Mouse (Mus musculus) heart, embryonic 15.5 days (tissue): ENCODE results near the gene Slc6a4. TPM values are rescaled to one million over a fixed set of nuclear protein-coding genes. Genes with fewer than 3 reads are reported as not detected.
A peak's percentile ranks its signal among the peaks of the same experiment; 100 is the strongest.

Experiments
- ATAC-seq: fragments of 200-750 bp; cut with Nextera tagmentation; replicated peaks from 2 replicates; pipeline ENCODE4 v1.8.0; 2017; ENCODE audit warnings: low read depth, moderate TSS enrichment; ENCODE audit not compliant: insufficient number of reproducible peaks, insufficient read depth, low FRiP score
- H3K27ac ChIP-seq: fragments of 300-500 bp; sonication (generic); 2 replicates; pipeline ENCODE4 v1.5.1; 2015; ENCODE audit warnings: mild to moderate bottlenecking, inconsistent platforms
- H3K27me3 ChIP-seq: fragments of 300-500 bp; sonication (generic); 2 replicates; pipeline ENCODE4 v1.6.1; 2015; ENCODE audit warnings: inconsistent platforms
- H3K36me3 ChIP-seq: fragments of 300-500 bp; sonication (generic); 2 replicates; pipeline ENCODE4 v1.6.1; 2015; ENCODE audit warnings: mild to moderate bottlenecking, inconsistent platforms
- H3K4me1 ChIP-seq: fragments of 300-500 bp; sonication (generic); replicated peaks from 2 replicates; pipeline ENCODE4 v1.6.1; 2015; ENCODE audit warnings: inconsistent platforms
- H3K4me2 ChIP-seq: fragments of 300-500 bp; sonication (generic); 2 replicates; pipeline ENCODE4 v1.6.1; 2015; ENCODE audit warnings: inconsistent platforms, mild to moderate bottlenecking, moderate library complexity
- H3K4me3 ChIP-seq: fragments of 300-500 bp; sonication (generic); 2 replicates; pipeline ENCODE4 v1.5.1; 2015; ENCODE audit warnings: mild to moderate bottlenecking, inconsistent platforms
- H3K9ac ChIP-seq: fragments of 300-500 bp; sonication (generic); 2 replicates; pipeline ENCODE4 v1.6.1; 2015; ENCODE audit warnings: mild to moderate bottlenecking, inconsistent platforms
- H3K9me3 ChIP-seq: fragments of 300-500 bp; sonication (generic); replicated peaks from 2 replicates; pipeline ENCODE4 v1.6.1; 2016; ENCODE audit warnings: inconsistent platforms
- WGBS: fragments of 180-500 bp; shearing (Covaris S2); methylation state at CpG from one replicate; pipeline ENCODE4 v1.1.7; 2015; ENCODE audit warnings: mixed read lengths; 5-methylcytosine and 5-hydroxymethylcytosine counted together
- polyA plus RNA-seq: library from polyadenylated mRNA; unstranded; fragments of >200 nt; fragmentation: Nextera tagmentation; extraction: Ambion mirVana; gene quantifications from 2 replicates; pipeline ENCODE4 v1.2.1, GENCODE M21; 2015

The Slc6a4 gene
- 0.94 and 1.0 TPM in 2 replicates for polyA plus RNA-seq

DNA sequence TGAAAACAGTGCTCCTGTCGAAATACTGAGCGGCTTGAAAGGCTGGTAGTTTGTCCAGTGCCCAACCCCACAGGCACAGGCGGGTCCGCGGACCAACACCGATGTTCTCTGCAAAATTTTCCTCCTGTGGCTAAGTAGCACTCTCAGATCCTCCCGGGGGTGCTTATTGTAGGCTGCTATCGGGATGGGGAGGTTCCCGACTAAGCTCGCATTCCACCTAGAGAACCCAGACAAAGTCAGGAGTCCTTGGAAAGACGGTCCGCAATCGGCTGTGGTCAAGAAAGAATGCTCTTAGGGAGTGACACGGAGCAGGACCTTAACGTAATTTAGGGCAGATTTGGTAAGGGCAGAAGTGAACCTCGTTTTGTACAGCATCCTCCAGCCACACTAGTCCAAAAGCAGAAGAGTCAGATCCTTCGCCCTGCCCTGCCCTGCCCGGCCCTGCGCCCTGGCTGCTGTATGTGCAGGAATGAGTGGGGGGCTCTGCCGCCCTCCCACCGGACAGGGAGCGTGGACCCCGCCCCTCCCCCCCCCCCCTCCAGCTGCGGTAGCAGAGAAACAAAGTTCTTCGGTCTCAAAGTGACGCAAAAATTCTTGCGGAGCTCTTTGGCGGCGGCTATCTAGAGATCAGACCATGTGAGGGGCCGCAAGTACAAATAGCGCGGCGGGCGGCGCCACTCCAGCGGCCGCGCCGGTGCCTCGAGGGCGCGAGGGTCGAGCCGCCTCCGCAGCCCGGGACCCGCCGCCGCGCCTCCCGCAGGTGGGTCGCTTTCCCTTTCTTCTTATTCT is at the start of gene Slc6a4:
TSS of gene Slc6a4 (plus strand) at position 688 of the 789 bp plus-strand sequence.
- H3K36me3 ChIP-seq = no peaks in the 10 kb centered on the region
- no peaks in the 10 kb centered on the region for H3K9me3 ChIP-seq
- no peak within 1 kb of the TSS for H3K27ac ChIP-seq
- peaks cover 17% of the 10 kb centered on the region for H3K4me1 ChIP-seq
- peak within 1 kb of the TSS; percentile 34 for H3K9ac ChIP-seq
- WGBS = under 1% methylated on average over 49 of the region's 52 CpGs
- H3K4me2 ChIP-seq = peak within 1 kb of the TSS; percentile 91
- peak within 1 kb of the TSS; percentile 57 for H3K4me3 ChIP-seq
- ATAC-seq = no peak
- H3K27me3 ChIP-seq = peaks cover 70% of the 10 kb centered on the region

DNA sequence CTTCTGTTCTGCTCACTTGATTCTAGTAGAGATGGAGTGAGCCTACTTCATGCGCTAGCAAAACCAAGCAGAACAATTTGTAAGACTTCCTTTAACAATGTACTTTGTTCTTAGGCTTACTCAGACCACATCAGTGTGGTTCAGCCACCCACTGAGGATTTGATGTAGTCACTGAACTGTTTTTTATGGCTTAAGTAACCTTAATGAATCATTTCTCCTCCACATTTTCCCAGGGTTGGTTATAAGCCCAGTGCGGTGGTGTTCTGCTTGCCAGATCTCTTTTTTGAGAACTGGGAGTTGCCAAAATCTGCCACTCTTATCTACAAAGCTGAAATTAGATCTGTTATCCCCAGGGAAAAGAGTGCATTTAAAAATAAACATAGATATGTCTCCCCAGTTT is 44.9 kb upstream of the Slc6a4 start:
- Histone ChIP-seq H3K4me2 (no peak overlapping the region), H3K27ac (peak overlapping the region; percentile 18), H3K4me3 (no peak overlapping the region), H3K9me3 (no peaks in the 10 kb centered on the region), H3K9ac (no peak overlapping the region), H3K36me3 (peaks cover 61% of the 10 kb centered on the region), H3K4me1 (peaks cover 2% of the 10 kb centered on the region; the same call in 1 of the 2 replicates), H3K27me3 (no peaks in the 10 kb centered on the region)
- ATAC-seq = peak; percentile 31; the same call in 1 of the 2 replicates
- 64% methylated on average over 2 of the region's 2 CpGs for WGBS

DNA sequence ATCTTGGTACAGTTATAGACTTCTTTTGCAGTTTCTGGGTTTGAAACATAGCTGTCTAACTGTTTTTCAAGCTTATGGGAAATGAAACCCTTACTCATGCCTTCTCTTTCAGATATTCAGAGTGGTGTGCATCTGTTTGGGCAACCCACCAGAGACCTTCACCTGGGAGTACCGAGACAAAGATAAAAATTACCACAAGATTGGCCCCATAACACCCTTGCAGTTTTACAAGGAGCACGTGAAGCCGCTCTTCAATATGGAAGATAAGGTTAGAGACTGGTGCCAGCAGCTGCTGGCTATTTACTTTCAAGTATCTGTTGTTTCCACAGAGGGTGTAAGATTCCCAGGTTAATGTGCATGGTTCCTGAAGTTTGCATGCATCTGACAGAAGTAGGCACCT is 32.7 kb upstream of the Slc6a4 start:
- Histone ChIP-seq H3K9me3 (no peaks in the 10 kb centered on the region), H3K36me3 (peaks cover 78% of the 10 kb centered on the region), H3K9ac (no peak overlapping the region), H3K4me1 (peaks cover 4% of the 10 kb centered on the region; the same call in 1 of the 2 replicates), H3K4me2 (no peak overlapping the region), H3K27me3 (no peaks in the 10 kb centered on the region), H3K4me3 (no peak overlapping the region), H3K27ac (no peak overlapping the region)
- no peak for ATAC-seq
- WGBS = 83% methylated on average over 3 of the region's 3 CpGs

DNA sequence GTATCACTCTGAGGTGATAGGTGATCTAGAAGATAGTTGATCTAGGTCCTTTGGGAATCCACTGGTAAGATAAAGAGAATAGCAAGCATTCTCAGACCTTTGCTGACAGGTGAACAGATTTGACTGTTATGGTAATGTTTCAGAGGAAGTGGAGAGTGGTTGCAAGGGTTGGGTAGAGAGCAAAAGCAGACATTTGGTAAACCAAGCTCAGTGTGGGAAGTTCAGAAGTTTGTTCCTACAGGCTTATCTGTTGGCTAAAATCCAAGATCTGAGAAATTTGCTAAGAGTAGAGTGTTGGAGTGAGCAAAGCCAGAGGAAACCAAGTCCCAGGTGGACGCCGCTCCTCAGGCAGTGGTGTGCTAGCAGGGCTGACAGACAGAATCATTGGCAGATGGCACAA is 28.1 kb upstream of the Slc6a4 start:
- no peak for ATAC-seq
- 40% methylated on average over 2 of the region's 2 CpGs for WGBS
- no peaks in the 10 kb centered on the region for H3K9me3 ChIP-seq

DNA sequence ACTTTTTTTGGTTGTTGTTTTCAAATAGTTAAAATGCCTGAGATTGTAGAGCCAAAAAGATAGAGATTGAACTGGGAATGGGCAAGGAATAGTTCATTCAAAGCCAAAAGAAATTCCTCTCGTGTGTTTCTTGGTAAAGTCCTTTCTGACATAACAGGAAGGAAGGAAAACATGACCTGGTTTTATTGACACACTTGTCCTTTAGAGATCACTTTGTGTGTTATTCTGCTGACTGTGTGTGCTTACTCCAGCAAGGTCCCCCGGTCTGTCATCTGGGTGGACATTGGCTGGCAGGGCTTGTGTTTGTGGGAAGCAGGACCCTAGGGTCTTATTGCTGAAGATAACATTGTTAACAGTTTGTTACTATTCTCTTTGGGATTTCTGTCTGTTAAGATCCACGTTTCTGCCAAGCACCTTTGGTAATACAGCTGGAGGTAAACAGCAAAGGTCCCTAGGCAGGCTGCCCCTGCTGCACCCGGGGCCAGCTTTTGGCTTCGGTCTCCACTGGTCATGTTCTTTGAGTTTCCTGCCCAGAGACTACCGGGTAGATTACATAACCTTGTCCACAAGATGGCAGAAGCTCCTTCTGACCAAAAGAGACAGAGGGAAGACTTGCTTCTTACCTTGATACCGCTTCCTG is 23.6 kb upstream of the Slc6a4 start:
- Histone ChIP-seq H3K4me3 (no peak overlapping the region), H3K4me2 (no peak overlapping the region), H3K9ac (no peak overlapping the region), H3K9me3 (no peaks in the 10 kb centered on the region), H3K27ac (0 out of 2 replicates have a peak overlapping the region, but pooled peaks have one; percentile 25), H3K4me1 (peaks cover 4% of the 10 kb centered on the region; the same call in 1 of the 2 replicates), H3K36me3 (peaks cover 53% of the 10 kb centered on the region), H3K27me3 (no peaks in the 10 kb centered on the region)
- 80% methylated on average over 7 of the region's 7 CpGs for WGBS
- ATAC-seq = no peak

More for the DNA sequence above, 28.1 kb upstream of the Slc6a4 start:
- H3K4me1 ChIP-seq = peaks cover 4% of the 10 kb centered on the region; the same call in 1 of the 2 replicates
- no peak overlapping the region for H3K4me2 ChIP-seq
- H3K9ac ChIP-seq = no peak overlapping the region
- peaks cover 71% of the 10 kb centered on the region for H3K36me3 ChIP-seq
- no peak overlapping the region for H3K27ac ChIP-seq
- H3K4me3 ChIP-seq = no peak overlapping the region
- no peaks in the 10 kb centered on the region for H3K27me3 ChIP-seq

DNA sequence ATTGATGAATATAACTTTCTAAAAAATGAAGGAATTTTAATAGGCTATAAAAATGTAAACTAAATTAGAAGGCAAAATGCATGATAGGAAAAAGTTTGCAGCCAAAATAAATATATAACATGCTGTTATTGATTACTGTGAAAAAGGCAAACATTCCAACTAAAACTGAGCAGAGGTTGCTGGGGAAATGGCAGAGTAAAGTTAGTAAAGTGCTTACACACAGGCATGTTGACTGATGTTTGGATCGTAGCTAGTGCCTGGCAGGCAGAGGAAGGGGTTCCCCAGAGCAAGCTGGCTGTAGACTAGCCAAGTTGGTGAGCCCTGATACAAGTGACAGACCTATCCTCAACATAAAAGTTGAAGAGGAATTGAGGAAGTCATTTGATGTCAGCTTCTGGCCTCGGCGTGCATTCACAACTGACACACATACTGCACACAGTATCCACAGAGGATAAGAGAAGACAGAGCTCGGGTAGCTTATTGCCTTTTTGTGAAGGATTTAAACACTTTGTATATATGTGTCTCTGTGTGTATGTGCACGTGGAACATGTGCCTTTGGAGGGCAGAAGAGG is 16.7 kb upstream of the Slc6a4 start:
- Histone ChIP-seq H3K27me3 (no peaks in the 10 kb centered on the region), H3K27ac (no peak overlapping the region), H3K4me2 (no peak overlapping the region), H3K4me3 (no peak overlapping the region), H3K9ac (no peak overlapping the region), H3K9me3 (no peaks in the 10 kb centered on the region), H3K4me1 (peaks cover 7% of the 10 kb centered on the region; the same call in 1 of the 2 replicates), H3K36me3 (peaks cover 40% of the 10 kb centered on the region)
- WGBS = 83% methylated on average over 5 of the region's 5 CpGs
- no peak for ATAC-seq

DNA sequence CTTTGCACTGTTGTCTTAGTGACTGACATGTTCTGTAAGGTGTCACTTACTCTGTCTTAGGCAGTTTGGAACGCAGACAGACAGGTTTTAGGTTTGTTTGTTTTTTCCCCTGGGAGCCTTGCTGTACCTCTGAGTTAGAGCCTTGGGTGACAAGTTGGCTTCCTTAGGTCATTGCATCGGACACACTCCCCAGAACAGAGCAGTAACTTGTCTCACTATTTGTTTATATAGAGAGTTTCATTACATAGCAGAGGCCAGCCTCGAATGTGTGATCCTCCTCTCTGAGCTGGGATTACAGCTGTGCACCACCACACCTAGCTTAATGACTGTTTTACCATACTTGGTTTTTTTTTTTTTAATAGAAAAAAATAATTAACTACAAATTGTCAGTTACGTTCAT is 16.0 kb upstream of the Slc6a4 start:
- H3K27me3 ChIP-seq = no peaks in the 10 kb centered on the region
- 76% methylated on average over 4 of the region's 4 CpGs for WGBS
- H3K27ac ChIP-seq = no peak overlapping the region
- peaks cover 7% of the 10 kb centered on the region; the same call in 1 of the 2 replicates for H3K4me1 ChIP-seq
- no peak for ATAC-seq
- no peaks in the 10 kb centered on the region for H3K9me3 ChIP-seq
- no peak overlapping the region for H3K4me2 ChIP-seq
- peaks cover 46% of the 10 kb centered on the region for H3K36me3 ChIP-seq
- H3K9ac ChIP-seq = no peak overlapping the region
- H3K4me3 ChIP-seq = no peak overlapping the region

DNA sequence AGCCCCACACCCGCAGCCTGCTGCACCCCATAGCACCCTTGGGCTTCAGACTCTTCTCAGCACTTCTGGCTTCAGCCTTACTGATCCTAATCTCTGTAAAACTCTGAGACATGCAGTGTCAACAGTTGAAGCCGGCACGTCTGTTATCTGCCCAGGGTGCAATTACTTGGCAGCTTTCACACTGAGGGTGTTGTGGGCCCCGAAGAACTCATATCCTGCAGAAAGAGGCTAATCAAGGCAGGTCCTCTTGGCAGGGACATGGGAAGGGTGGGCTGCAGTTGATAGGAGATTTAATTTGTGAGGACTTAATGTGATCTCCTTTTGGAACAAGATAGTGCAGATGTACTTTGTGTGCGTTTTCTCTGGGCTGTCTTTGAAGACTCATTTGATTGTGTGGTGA is 14.8 kb upstream of the Slc6a4 start:
- no peak overlapping the region for H3K4me2 ChIP-seq
- no peaks in the 10 kb centered on the region for H3K27me3 ChIP-seq
- H3K9me3 ChIP-seq = no peaks in the 10 kb centered on the region
- H3K4me3 ChIP-seq = no peak overlapping the region
- 39% methylated on average over 5 of the region's 5 CpGs for WGBS
- H3K4me1 ChIP-seq = peaks cover 7% of the 10 kb centered on the region; the same call in 1 of the 2 replicates
- ATAC-seq = no peak
- H3K9ac ChIP-seq = no peak overlapping the region
- H3K27ac ChIP-seq = no peak overlapping the region
- peaks cover 43% of the 10 kb centered on the region for H3K36me3 ChIP-seq

DNA sequence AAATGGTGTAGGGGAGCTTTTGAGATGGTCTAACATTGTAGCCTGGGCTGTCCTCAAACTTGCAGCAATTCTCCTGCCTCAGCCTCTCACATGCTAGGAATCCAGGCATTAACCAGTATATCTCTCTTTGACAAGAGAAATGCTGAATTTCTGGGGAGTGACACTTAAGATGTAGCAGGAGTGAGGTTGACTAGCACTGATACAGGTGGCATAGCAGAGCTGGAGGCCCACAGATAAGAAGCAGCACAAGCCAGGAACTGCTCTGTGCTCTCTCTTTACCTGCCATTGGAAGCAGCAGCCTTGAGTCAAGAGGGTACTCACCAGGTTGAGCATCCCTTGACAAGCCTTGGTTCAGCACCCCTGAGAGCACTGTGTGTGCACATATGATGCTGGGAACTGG is 14.2 kb upstream of the Slc6a4 start:
- Histone ChIP-seq H3K9me3 (no peaks in the 10 kb centered on the region), H3K4me3 (no peak overlapping the region), H3K4me2 (no peak overlapping the region), H3K27ac (no peak overlapping the region), H3K27me3 (no peaks in the 10 kb centered on the region), H3K4me1 (peaks cover 7% of the 10 kb centered on the region; the same call in 1 of the 2 replicates), H3K9ac (no peak overlapping the region), H3K36me3 (peaks cover 40% of the 10 kb centered on the region; the same call in 1 of the 2 replicates)
- no peak for ATAC-seq

DNA sequence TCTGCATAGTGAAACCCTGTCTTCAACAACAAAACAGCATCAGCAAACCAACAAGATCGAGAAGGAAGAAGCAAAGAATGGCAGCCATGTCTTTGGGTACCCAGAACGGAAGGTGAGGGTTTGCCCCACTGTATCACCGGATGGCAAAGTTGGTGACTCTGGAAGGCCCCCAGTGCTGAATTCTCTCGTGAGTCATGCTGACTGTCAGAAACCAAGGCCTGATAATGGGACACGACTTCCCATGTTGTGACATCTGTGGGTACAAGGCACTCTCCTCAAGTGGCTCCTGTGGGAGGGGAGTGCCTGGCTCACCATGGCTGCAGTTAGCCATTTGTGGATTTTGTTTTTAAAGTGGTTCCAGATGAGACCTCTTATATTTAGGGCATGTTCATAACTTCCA is 7.6 kb upstream of the Slc6a4 start:
- H3K4me2 ChIP-seq = no peak overlapping the region
- no peaks in the 10 kb centered on the region for H3K4me1 ChIP-seq
- peaks cover 20% of the 10 kb centered on the region; the same call in 1 of the 2 replicates for H3K36me3 ChIP-seq
- no peaks in the 10 kb centered on the region for H3K9me3 ChIP-seq
- H3K9ac ChIP-seq = no peak overlapping the region
- peaks cover 11% of the 10 kb centered on the region for H3K27me3 ChIP-seq
- 60% methylated on average over 5 of the region's 5 CpGs for WGBS
- H3K4me3 ChIP-seq = no peak overlapping the region
- no peak overlapping the region for H3K27ac ChIP-seq
- no peak for ATAC-seq

DNA sequence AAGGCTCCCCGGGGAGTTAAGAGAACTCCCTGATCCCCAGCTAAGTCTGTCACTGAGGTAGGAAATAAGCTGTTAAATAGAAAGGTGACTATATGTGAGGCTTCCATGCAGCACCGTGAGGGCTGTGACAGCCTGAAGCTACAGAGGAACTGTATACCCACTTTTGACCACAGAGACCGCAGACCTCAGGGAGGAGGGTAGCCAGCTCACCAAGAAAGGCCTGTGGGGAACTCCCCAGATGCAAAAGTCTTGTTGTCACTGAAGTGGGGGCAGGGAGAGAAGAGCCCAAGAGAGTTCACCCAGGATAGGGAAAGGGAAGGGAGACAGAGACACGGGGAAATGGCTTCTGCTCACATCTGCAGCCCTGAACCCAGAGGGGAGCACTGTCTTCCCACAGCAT is 5.5 kb upstream of the Slc6a4 start:
- peaks cover 6% of the 10 kb centered on the region; the same call in 1 of the 2 replicates for H3K36me3 ChIP-seq
- no peak overlapping the region for H3K9ac ChIP-seq
- WGBS = 31% methylated on average over 4 of the region's 4 CpGs

More for the DNA sequence above, 5.5 kb upstream of the Slc6a4 start:
- Histone ChIP-seq H3K9me3 (no peaks in the 10 kb centered on the region), H3K27ac (no peak overlapping the region), H3K4me1 (peaks cover 6% of the 10 kb centered on the region), H3K4me2 (no peak overlapping the region), H3K27me3 (peaks cover 26% of the 10 kb centered on the region), H3K4me3 (no peak overlapping the region)
- no peak for ATAC-seq
